Mouse (Mus musculus) hindbrain, embryonic 12.5 days (tissue): Measurements from ENCODE around the gene Ccdc163. TPM values are rescaled to one million over a fixed set of nuclear protein-coding genes. Genes with fewer than 3 reads are reported as not detected.

Experiments used
- ATAC-seq: fragments of 200-750 bp; cut with Nextera tagmentation; 2 replicates; pipeline ENCODE4 v1.8.0; 2017; ENCODE audit warnings: moderate TSS enrichment; ENCODE audit not compliant: low FRiP score
- H3K27ac ChIP-seq: fragments of 300-500 bp; sonication (generic); 2 replicates; pipeline ENCODE4 v1.5.1; 2016; ENCODE audit warnings: mild to moderate bottlenecking
- H3K27me3 ChIP-seq: fragments of 300-500 bp; sonication (generic); 2 replicates; pipeline ENCODE4 v1.6.1; 2016; ENCODE audit warnings: mild to moderate bottlenecking
- H3K36me3 ChIP-seq: fragments of 300-500 bp; sonication (generic); 2 replicates; pipeline ENCODE4 v1.6.1; 2016; ENCODE audit warnings: mild to moderate bottlenecking
- H3K4me1 ChIP-seq: fragments of 300-500 bp; sonication (generic); 2 replicates; pipeline ENCODE4 v1.6.1; 2016
- H3K4me2 ChIP-seq: fragments of 300-500 bp; sonication (generic); replicated peaks from 2 replicates; pipeline ENCODE4 v1.6.1; 2016; ENCODE audit warnings: mild to moderate bottlenecking
- H3K4me3 ChIP-seq: fragments of 300-500 bp; sonication (generic); 2 replicates; pipeline ENCODE4 v1.5.1; 2016; ENCODE audit warnings: mild to moderate bottlenecking
- H3K9ac ChIP-seq: fragments of 300-500 bp; sonication (generic); 2 replicates; pipeline ENCODE4 v1.6.1; 2016; ENCODE audit warnings: mild to moderate bottlenecking, moderate library complexity
- H3K9me3 ChIP-seq: fragments of 300-500 bp; sonication (generic); replicated peaks from 2 replicates; pipeline ENCODE4 v1.6.1; 2016; ENCODE audit warnings: mild to moderate bottlenecking
- WGBS: fragments of 180-500 bp; shearing (Covaris S2); methylation state at CpG from one replicate; pipeline ENCODE4 v1.1.7; 2016; 5-methylcytosine and 5-hydroxymethylcytosine counted together
- polyA plus RNA-seq: library from polyadenylated mRNA; unstranded; fragments of >200 nt; fragmentation: Nextera tagmentation; extraction: Ambion mirVana; gene quantifications from 2 replicates; pipeline ENCODE4 v1.2.1, GENCODE M21; 2016

The Ccdc163 gene
- polyA plus RNA-seq, 1 experiment from 2014 or later: 23.6 TPM

DNA sequence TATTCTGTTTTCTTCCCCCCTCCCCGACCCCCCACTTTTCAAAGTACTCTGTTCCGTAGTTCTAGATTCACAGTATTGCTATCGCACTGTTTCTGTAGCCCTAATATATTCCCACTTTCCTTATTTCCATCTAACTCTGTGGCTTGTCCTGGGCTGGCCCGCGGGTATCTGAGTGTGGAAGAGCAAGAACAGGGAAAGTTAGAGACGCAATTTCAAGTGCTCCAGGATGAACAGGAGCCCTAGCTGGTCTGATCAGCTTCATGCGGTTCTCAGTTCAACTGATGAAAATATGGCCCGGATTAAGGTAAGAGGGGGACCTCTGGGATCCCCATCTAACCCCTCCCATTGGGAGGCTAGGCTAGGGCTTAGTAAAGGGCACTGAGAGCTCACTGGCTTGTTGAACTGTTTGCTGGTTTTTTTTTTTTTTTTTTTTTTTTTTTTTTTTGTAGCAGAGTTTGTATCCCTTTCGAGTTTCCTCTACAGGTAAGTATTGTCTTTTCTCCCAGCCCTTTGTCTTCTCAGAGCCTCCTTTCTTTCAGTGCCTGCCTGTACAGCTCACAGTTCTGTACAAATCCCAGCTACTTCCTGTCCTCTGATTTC is 582 bp downstream of the Ccdc163 start:
- no peak overlapping the region for H3K27ac ChIP-seq
- WGBS: 4% methylated on average over 9 of the region's 9 CpGs
- peak; percentile 49; the same call in 1 of the 2 replicates for ATAC-seq

GRCm38 (mm10) chr4:116710154-116710553 is 1.8 kb downstream of the Ccdc163 start:
- Histone ChIP-seq H3K9me3 (no peaks in the 10 kb centered on the region), H3K36me3 (no peaks in the 10 kb centered on the region), H3K27ac (no peak overlapping the region), H3K27me3 (no peaks in the 10 kb centered on the region), H3K4me3 (no peak overlapping the region), H3K4me1 (peaks cover 15% of the 10 kb centered on the region), H3K9ac (no peak overlapping the region), H3K4me2 (no peak overlapping the region)
- ATAC-seq: no peak
- WGBS: 94% methylated on average over 2 of the region's 2 CpGs

More for the DNA sequence above, 582 bp downstream of the Ccdc163 start:
- Histone ChIP-seq H3K4me2 (peak overlapping the region; percentile 70), H3K4me3 (peak overlapping the region; percentile 60), H3K36me3 (peaks cover 3% of the 10 kb centered on the region; the same call in 1 of the 2 replicates), H3K27me3 (no peaks in the 10 kb centered on the region), H3K9me3 (no peaks in the 10 kb centered on the region), H3K4me1 (peaks cover 15% of the 10 kb centered on the region), H3K9ac (peak overlapping the region; percentile 65)

DNA sequence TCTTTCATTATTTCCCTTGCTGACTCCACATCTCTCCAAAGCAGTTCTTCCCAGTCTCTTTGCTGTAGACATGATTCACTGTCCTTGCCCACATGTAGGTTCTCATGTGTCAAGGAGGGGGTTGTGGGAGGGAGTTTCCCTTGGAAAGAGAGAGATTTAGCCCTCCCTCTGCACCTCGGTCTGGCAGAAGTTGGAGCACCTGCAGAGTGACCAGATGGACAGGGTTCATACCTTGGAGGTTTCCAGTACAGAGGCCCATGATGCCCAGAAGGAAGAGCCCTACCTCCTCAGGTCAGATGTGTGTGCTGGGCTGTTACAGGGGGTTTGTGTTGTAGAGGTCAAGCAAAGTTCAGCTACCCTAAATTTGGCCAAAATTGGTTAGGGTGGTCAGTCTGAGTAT is 4.2 kb downstream of the Ccdc163 start:
- ATAC-seq: no peak
- Histone ChIP-seq H3K4me2 (no peak overlapping the region), H3K9me3 (no peaks in the 10 kb centered on the region), H3K36me3 (peaks cover 5% of the 10 kb centered on the region; the same call in 1 of the 2 replicates), H3K27ac (no peak overlapping the region), H3K27me3 (no peaks in the 10 kb centered on the region), H3K4me1 (peaks cover 12% of the 10 kb centered on the region), H3K4me3 (no peak overlapping the region), H3K9ac (no peak overlapping the region)
- 80% methylated on average over 1 of the region's 1 CpGs for WGBS

DNA sequence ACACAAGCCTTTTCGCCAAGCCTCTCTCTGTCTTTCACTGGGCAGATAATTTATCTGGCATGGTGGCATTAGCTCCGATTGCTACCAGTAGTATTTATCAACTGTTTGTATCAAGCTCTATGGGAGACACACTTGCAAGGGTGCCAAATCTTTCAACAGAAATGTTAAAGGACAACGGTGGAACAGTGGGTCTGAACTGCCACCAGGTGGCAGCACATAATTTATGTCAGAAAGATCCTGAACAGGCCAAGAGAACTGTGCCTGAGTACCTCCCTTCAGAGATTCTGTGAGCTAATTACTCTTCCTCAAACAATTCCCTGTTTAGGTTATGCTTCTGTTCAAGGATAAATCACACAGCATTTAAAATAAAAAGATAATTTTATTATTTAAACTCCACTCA is 11.1 kb downstream of the Ccdc163 start:
- Histone ChIP-seq H3K4me2 (no peak overlapping the region), H3K36me3 (peaks cover 5% of the 10 kb centered on the region; the same call in 1 of the 2 replicates), H3K4me3 (no peak overlapping the region), H3K4me1 (peaks cover 15% of the 10 kb centered on the region), H3K9me3 (no peaks in the 10 kb centered on the region), H3K27me3 (0 out of 2 replicates have a peak, but pooled peaks cover 3% of the 10 kb centered on the region), H3K9ac (no peak overlapping the region), H3K27ac (no peak overlapping the region)
- ATAC-seq: no peak
- WGBS: 20% methylated on average over 3 of the region's 3 CpGs

DNA sequence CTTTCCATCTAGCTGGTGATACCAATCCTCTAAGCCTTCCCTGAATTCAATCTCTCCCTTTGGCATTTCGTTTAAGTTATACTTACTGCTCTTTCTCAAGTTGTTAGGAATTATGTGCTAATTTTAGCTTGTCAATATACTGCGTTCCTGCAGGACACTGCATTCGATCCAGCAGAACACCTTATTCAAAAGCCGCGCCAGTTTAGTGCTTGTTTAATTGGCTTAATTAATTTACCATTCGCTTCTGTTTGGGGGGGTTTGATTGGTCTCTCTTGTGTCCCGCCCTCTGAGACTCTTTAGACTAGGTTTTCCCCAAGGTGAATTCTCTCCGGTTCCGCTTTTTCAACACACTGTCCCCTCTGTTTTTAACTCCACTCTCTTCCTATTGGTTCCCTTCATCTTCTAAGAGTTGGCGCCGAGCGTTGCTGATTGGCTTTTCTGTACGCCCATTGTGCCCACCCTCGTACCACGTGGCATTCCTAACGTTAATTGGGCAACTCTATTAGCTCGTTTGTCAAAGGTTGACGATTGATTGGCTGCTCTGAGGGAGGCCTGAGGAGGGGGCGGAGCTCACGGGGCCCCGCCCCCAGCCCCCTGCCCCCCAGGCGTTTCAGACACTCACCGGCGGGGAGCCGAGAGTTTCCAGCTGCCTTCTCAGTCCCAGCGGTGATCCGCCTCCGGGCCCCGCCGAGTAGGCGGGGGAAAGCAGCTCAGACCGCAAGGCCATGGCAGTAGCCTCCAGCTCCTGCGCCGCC is 12.2 kb downstream of the Ccdc163 start, which contains the start of gene Tesk2:
TSS of gene Tesk2 (plus strand) at position 606 of the 755 bp plus-strand sequence.
- peak within 1 kb of the TSS; percentile 90 for H3K4me2 ChIP-seq
- peak within 1 kb of the TSS; percentile 82 for H3K9ac ChIP-seq
- peaks cover 5% of the 10 kb centered on the region; the same call in 1 of the 2 replicates for H3K36me3 ChIP-seq
- peak; percentile 99 for ATAC-seq
- peak within 1 kb of the TSS; percentile 80 for H3K4me3 ChIP-seq
- under 1% methylated on average over 33 of the region's 34 CpGs for WGBS
- 0 out of 2 replicates have a peak, but pooled peaks cover 3% of the 10 kb centered on the region for H3K27me3 ChIP-seq
- peak within 1 kb of the TSS; percentile 81 for H3K27ac ChIP-seq
- H3K9me3 ChIP-seq: no peaks in the 10 kb centered on the region
- H3K4me1 ChIP-seq: peaks cover 15% of the 10 kb centered on the region

- ATAC-seq: no peak
- peak overlapping the region; percentile 81 for H3K27ac ChIP-seq
- no peaks in the 10 kb centered on the region; the same call in 1 of the 2 replicates for H3K36me3 ChIP-seq
- peak overlapping the region; percentile 80 for H3K4me3 ChIP-seq
- H3K4me2 ChIP-seq: peak overlapping the region; percentile 90
- H3K9ac ChIP-seq: peak overlapping the region; percentile 82
- H3K9me3 ChIP-seq: no peaks in the 10 kb centered on the region
- 0% methylated on average over 29 of the region's 29 CpGs for WGBS
- peaks cover 15% of the 10 kb centered on the region for H3K4me1 ChIP-seq
- H3K27me3 ChIP-seq: 0 out of 2 replicates have a peak, but pooled peaks cover 3% of the 10 kb centered on the region
These were observed 12.9 kb downstream of the Ccdc163 start for GRCm38 (mm10) chr4:116721098-116721628.

DNA sequence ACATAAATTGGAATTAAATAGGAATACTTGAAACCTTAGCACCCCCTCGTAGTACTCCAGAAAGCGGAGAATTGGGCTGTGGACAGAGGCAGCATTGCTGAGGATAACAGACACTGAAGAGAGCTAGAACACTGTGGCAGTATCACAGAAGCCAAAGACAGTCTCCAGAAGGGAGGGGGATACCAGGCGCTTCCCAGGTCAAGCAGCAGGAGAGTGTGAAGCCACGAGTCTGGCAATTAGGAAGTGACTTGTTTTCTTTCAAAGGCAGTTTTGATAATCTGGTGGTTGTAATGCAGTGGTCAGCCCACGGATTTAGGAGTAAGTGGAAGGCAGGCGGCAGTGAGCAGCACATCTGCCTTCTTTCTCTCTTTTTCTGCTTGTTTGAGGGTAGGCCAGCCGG is 13.9 kb downstream of the Ccdc163 start:
- no peak overlapping the region for H3K27ac ChIP-seq
- H3K9me3 ChIP-seq: no peaks in the 10 kb centered on the region
- 0 out of 2 replicates have a peak, but pooled peaks cover 3% of the 10 kb centered on the region for H3K27me3 ChIP-seq
- H3K9ac ChIP-seq: no peak overlapping the region
- peaks cover 15% of the 10 kb centered on the region for H3K4me1 ChIP-seq
- peak overlapping the region; percentile 90 for H3K4me2 ChIP-seq
- ATAC-seq: no peak
- 37% methylated on average over 7 of the region's 7 CpGs for WGBS
- H3K4me3 ChIP-seq: 0 out of 2 replicates have a peak overlapping the region, but pooled peaks have one; percentile 4
- no peaks in the 10 kb centered on the region for H3K36me3 ChIP-seq

DNA sequence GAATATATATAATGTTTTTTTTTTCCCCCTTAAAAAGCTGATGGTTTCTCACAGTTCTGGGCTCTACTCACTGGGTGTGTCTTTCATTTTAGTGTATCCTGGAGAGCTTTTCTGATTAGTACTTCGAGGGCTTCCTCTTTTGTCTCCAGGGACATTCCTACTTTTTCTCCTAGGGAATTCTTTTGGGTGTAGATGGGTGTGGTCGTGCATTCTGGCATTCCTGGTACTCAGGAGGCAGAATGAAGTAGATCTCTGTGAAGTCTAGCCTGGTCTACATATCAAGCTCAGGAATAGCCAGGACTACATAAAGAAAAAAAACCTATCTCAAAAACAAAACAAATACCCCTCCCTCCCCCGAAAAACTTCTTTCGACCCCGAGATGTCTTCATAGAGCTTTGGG is 17.1 kb downstream of the Ccdc163 start:
- WGBS: 85% methylated on average over 5 of the region's 5 CpGs
- Histone ChIP-seq H3K9me3 (no peaks in the 10 kb centered on the region), H3K27me3 (0 out of 2 replicates have a peak, but pooled peaks cover 3% of the 10 kb centered on the region), H3K4me2 (no peak overlapping the region), H3K27ac (no peak overlapping the region), H3K4me1 (peaks cover 10% of the 10 kb centered on the region), H3K36me3 (no peaks in the 10 kb centered on the region), H3K4me3 (no peak overlapping the region), H3K9ac (no peak overlapping the region)
- ATAC-seq: no peak

GRCm38 (mm10) chr4:116727401-116727800 is 19.1 kb downstream of the Ccdc163 start:
- H3K9me3 ChIP-seq: no peaks in the 10 kb centered on the region
- peaks cover under 1% of the 10 kb centered on the region for H3K4me1 ChIP-seq
- H3K4me3 ChIP-seq: no peak overlapping the region
- no peak overlapping the region for H3K9ac ChIP-seq
- no peak overlapping the region for H3K27ac ChIP-seq
- no peaks in the 10 kb centered on the region for H3K27me3 ChIP-seq
- no peaks in the 10 kb centered on the region for H3K36me3 ChIP-seq
- no peak overlapping the region for H3K4me2 ChIP-seq
- no peak for ATAC-seq
- 84% methylated on average over 3 of the region's 3 CpGs for WGBS

DNA sequence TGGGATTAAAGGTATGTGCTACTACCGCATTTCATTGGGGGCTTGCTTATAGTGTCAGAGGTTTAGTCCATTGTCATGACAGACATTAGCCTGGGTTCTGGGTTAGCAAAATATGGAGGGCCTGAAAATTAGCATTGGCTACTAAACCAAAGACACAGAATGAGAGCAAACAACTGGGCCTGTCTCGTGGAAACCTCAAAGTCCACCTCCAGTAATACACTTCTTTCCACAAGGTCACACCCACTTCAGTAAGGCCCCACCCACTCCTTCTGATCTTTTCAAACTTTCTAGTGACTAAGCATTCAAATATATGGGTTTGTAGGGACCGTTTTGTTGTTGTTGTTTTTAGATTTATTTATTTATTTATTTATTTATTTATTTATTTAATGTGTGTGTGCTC is 21.2 kb downstream of the Ccdc163 start:
- no peak overlapping the region for H3K9ac ChIP-seq
- H3K27ac ChIP-seq: no peak overlapping the region
- no peak overlapping the region for H3K4me3 ChIP-seq
- no peak for ATAC-seq
- 89% methylated on average over 3 of the region's 3 CpGs for WGBS
- no peaks in the 10 kb centered on the region for H3K9me3 ChIP-seq
- no peak overlapping the region for H3K4me2 ChIP-seq
- no peaks in the 10 kb centered on the region for H3K27me3 ChIP-seq
- no peaks in the 10 kb centered on the region for H3K4me1 ChIP-seq
- H3K36me3 ChIP-seq: no peaks in the 10 kb centered on the region

DNA sequence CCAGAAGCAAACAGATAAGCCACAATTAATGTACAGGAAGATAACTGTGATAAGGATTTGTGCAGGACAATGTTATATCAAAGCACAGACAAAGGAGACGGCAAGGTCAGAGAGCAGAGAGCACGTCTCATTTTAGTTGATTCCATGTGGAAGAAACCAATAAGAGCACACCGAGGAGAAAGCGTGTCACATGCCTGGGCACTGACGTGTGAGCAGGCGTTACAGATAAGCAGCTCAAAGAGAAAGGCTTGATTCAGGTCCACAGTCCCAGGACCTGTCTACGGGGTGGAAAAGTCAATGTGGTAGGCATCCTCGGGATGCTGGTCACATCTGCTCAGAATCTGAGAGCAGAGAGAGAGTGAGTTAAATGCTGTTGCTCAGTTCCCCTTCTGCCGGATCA is 22.8 kb downstream of the Ccdc163 start:
- Histone ChIP-seq H3K9me3 (no peaks in the 10 kb centered on the region), H3K27ac (no peak overlapping the region), H3K4me2 (no peak overlapping the region), H3K4me1 (no peaks in the 10 kb centered on the region), H3K27me3 (no peaks in the 10 kb centered on the region), H3K4me3 (no peak overlapping the region), H3K9ac (no peak overlapping the region), H3K36me3 (no peaks in the 10 kb centered on the region)
- WGBS: 87% methylated on average over 9 of the region's 9 CpGs
- ATAC-seq: no peak

GRCm38 (mm10) chr4:116732355-116732754 is 24.0 kb downstream of the Ccdc163 start:
- Histone ChIP-seq H3K36me3 (no peaks in the 10 kb centered on the region), H3K9ac (no peak overlapping the region), H3K4me3 (no peak overlapping the region), H3K27ac (no peak overlapping the region), H3K4me1 (no peaks in the 10 kb centered on the region), H3K4me2 (no peak overlapping the region), H3K9me3 (no peaks in the 10 kb centered on the region), H3K27me3 (no peaks in the 10 kb centered on the region)
- ATAC-seq: no peak
- WGBS: 78% methylated on average over 5 of the region's 5 CpGs
